Mouse (Mus musculus) heart, embryonic 13.5 days (tissue): ENCODE results near the gene Kcnj1. TPM values are rescaled to one million over a fixed set of nuclear protein-coding genes. Genes with fewer than 3 reads are reported as not detected.
A peak's percentile ranks its signal among the peaks of the same experiment; 100 is the strongest.

ENCODE experiments used
- ATAC-seq: fragments of 200-750 bp; cut with Nextera tagmentation; 2 replicates; pipeline ENCODE4 v1.8.0; 2017; ENCODE audit warnings: moderate TSS enrichment; ENCODE audit not compliant: insufficient number of reproducible peaks, low FRiP score, low TSS enrichment; ENCODE audit errors: extremely low read depth
- H3K27ac ChIP-seq: fragments of 300-500 bp; sonication (generic); replicated peaks from 2 replicates; pipeline ENCODE4 v1.5.1; 2015; ENCODE audit warnings: moderate library complexity, mild to moderate bottlenecking, inconsistent platforms
- H3K27me3 ChIP-seq: fragments of 300-500 bp; sonication (generic); replicated peaks from 2 replicates; pipeline ENCODE4 v1.6.1; 2015; ENCODE audit warnings: mild to moderate bottlenecking, inconsistent platforms
- H3K36me3 ChIP-seq: fragments of 300-500 bp; sonication (generic); 2 replicates; pipeline ENCODE4 v1.6.1; 2015; ENCODE audit warnings: mild to moderate bottlenecking, inconsistent platforms
- H3K4me1 ChIP-seq: fragments of 300-500 bp; sonication (generic); 2 replicates; pipeline ENCODE4 v1.6.1; 2015; ENCODE audit warnings: inconsistent platforms
- H3K4me2 ChIP-seq: fragments of 300-500 bp; sonication (generic); 2 replicates; pipeline ENCODE4 v1.6.1; 2015; ENCODE audit warnings: inconsistent platforms, mild to moderate bottlenecking, moderate library complexity
- H3K4me3 ChIP-seq: fragments of 300-500 bp; sonication (generic); 2 replicates; pipeline ENCODE4 v1.5.1; 2015; ENCODE audit warnings: moderate library complexity, mild to moderate bottlenecking, inconsistent platforms
- H3K9ac ChIP-seq: fragments of 300-500 bp; sonication (generic); 2 replicates; pipeline ENCODE4 v1.6.1; 2015; ENCODE audit warnings: inconsistent platforms, mild to moderate bottlenecking, moderate library complexity
- H3K9me3 ChIP-seq: fragments of 300-500 bp; sonication (generic); 2 replicates; pipeline ENCODE4 v1.6.1; 2016; ENCODE audit warnings: inconsistent platforms
- WGBS: fragments of 180-500 bp; shearing (Covaris S2); methylation state at CpG from one replicate; pipeline ENCODE4 v1.1.7; 2015; ENCODE audit warnings: mixed read lengths; 5-methylcytosine and 5-hydroxymethylcytosine counted together
- polyA plus RNA-seq: library from polyadenylated mRNA; unstranded; fragments of >200 nt; fragmentation: Nextera tagmentation; extraction: Ambion mirVana; gene quantifications from 2 replicates; pipeline ENCODE4 v1.2.1, GENCODE M21; 2015

Gene Kcnj1
- polyA plus RNA-seq, 1 experiment from 2014 or later: not detected

DNA sequence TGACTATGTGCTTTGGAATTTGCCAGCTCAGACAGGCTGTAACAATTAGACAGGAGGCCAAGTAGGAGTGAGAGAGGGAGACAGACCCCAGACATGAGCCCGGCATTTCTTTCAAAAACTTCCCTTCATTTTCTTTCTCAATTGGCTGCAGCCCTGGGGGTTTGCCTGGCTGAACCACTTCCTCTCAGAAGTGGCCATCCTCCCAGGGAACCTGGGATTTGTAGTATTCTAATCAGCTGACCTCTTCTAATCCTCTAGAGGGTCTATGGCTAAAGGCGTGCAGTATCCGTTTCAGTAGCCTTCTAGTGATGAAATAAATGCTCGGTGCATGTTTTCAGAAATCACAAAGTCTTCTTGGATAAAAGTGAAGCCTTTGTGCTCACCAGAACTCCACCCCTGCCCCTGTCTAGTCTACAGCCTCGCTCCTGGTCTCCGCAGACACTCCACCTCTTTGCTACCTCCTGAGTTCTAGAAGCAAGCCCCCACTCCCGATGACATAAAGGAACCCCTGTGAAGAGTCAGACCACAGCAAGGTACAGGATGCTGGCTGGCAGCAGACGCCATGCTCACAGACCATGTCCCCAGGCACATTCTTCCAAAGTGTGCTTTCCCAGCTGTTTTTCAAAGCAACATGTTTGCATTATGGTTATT, 45.3 kb downstream of the Kcnj1 start:
- 48% methylated on average over 8 of the region's 8 CpGs for WGBS
- H3K9ac ChIP-seq: no peak overlapping the region
- H3K4me3 ChIP-seq: no peak overlapping the region
- H3K4me1 ChIP-seq: peaks cover 22% of the 10 kb centered on the region
- ATAC-seq: no peak
- H3K4me2 ChIP-seq: peak overlapping the region; percentile 34
- H3K9me3 ChIP-seq: no peaks in the 10 kb centered on the region
- H3K27me3 ChIP-seq: no peaks in the 10 kb centered on the region
- 0 out of 2 replicates have a peak overlapping the region, but pooled peaks have one; percentile 32 for H3K27ac ChIP-seq
- peaks cover 10% of the 10 kb centered on the region for H3K36me3 ChIP-seq

DNA sequence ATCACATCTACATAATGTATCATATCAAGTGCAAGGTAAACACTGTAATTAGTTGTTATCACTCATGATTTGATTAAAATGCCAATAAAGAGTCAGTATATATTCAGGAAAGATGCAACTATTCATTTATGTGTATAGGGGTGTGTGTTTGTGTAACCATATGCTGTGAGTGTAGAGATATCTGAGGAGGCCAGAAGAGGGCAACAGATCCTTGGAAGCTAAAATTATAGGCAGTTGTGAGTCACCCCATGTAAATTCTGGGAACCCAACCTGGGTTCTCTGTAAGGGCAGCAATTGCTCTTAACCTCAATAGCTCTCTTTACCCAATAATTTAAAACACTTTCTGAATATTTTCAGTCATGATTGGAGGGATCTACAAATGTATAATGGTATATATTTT, 48.4 kb downstream of the Kcnj1 start:
- H3K4me2 ChIP-seq: no peak overlapping the region
- H3K27ac ChIP-seq: no peak overlapping the region
- H3K9ac ChIP-seq: no peak overlapping the region
- peaks cover 9% of the 10 kb centered on the region for H3K4me1 ChIP-seq
- H3K9me3 ChIP-seq: no peaks in the 10 kb centered on the region
- no peak overlapping the region for H3K4me3 ChIP-seq
- no peaks in the 10 kb centered on the region for H3K27me3 ChIP-seq
- no peak for ATAC-seq
- H3K36me3 ChIP-seq: peaks cover 32% of the 10 kb centered on the region

DNA sequence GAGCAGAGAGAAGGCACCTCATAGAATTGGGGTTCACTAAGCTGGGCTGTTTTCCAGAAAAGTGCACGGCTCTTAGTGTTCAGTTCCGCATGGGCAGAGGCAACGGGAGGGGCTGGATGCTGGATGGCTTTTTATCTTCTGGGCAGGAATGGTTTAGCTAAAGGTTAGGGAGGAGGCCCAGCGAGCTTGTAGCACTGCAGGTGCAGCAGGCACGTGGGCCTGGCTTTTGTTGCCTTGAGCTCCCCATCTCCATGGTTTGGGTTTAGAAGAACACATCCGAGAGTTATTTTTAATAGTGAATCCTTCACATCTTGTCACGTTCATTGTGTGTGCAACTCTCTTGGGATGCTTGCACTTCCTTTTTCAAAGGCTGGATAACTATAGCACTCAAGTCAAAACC, 53.0 kb downstream of the Kcnj1 start:
- 76% methylated on average over 7 of the region's 7 CpGs for WGBS
- ATAC-seq: no peak
- Histone ChIP-seq H3K4me3 (no peak overlapping the region), H3K27ac (no peak overlapping the region), H3K27me3 (no peaks in the 10 kb centered on the region), H3K4me1 (no peaks in the 10 kb centered on the region), H3K9ac (no peak overlapping the region), H3K4me2 (no peak overlapping the region), H3K36me3 (peaks cover 60% of the 10 kb centered on the region), H3K9me3 (no peaks in the 10 kb centered on the region)

DNA sequence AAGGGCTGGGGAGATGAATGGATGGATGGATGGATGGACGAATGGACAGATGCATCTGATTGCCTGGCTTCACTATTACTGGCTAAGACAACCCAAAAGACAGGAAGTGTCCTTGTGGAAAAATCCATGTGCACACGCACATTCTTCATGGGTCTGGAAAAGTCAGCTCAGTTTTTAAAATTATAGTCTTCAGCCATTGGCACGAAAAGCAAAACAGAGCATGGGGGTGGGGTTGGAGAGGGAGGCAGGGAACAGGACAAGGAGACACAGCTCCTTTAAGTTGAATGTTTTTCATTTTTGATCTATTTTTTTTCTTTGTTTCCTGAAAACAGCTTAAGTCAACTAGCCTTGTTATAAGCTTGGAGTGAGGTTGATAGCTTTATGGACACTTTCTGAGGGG, 58.8 kb downstream of the Kcnj1 start:
- 74% methylated on average over 3 of the region's 3 CpGs for WGBS
- no peak overlapping the region for H3K27ac ChIP-seq
- no peak for ATAC-seq

DNA sequence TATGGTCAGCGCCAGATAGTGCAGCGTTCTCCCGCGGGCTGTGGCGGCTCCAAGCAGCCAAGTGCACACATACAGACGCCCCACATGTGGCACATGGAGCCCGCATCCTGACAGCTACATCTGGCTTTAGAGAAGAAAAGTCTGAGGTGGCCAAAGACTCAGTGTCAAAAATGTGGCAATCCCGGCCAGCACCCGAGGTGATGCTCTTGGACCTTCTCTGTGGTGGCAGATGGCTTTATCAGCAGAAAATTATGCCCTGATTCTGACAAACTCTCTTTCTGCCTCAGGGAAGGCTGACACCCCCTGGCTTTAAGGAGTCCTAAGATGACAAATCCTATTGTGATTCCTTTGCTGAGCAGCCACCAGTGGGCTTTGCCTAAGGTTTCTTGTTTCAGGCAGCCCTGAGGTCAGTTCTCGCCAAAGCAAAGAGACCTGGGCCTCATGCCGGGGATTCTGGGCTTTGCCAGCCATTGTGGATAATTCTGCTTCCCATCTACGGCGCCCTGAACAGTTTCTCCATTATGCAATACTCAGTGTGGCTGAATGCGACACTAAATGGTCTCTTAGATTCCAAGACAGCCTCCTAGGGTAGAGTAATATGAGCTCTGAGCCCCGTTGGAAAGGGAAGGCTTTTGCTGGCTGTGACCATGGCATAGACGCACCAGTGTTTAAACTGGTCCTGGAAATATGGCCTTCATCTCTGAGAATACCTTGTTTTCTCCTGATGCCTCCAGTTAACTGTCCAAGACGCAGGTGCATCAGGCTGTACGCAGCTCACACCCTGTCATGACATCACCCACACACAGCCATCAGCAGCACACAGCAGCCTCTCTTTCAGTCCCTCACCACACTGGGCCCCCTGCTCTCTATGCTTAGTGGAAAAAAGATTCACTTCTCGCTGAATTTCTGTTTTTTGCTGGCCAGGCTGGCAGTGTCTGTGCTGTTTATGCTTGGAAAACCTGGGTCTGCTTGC, 62.2 kb downstream of the Kcnj1 start:
- Histone ChIP-seq H3K9me3 (no peaks in the 10 kb centered on the region), H3K4me2 (no peak overlapping the region), H3K27ac (0 out of 2 replicates have a peak overlapping the region, but pooled peaks have one; percentile 42), H3K36me3 (peaks cover 11% of the 10 kb centered on the region), H3K27me3 (no peaks in the 10 kb centered on the region), H3K4me3 (no peak overlapping the region), H3K9ac (no peak overlapping the region), H3K4me1 (0 out of 2 replicates have a peak, but pooled peaks cover 4% of the 10 kb centered on the region)
- WGBS: 67% methylated on average over 19 of the region's 19 CpGs
- ATAC-seq: no peak

More for the DNA sequence above, 58.8 kb downstream of the Kcnj1 start:
- no peaks in the 10 kb centered on the region for H3K27me3 ChIP-seq
- peaks cover 35% of the 10 kb centered on the region for H3K36me3 ChIP-seq
- no peaks in the 10 kb centered on the region for H3K9me3 ChIP-seq
- no peak overlapping the region for H3K4me2 ChIP-seq
- H3K4me1 ChIP-seq: 0 out of 2 replicates have a peak, but pooled peaks cover 4% of the 10 kb centered on the region
- H3K9ac ChIP-seq: no peak overlapping the region
- no peak overlapping the region for H3K4me3 ChIP-seq

DNA sequence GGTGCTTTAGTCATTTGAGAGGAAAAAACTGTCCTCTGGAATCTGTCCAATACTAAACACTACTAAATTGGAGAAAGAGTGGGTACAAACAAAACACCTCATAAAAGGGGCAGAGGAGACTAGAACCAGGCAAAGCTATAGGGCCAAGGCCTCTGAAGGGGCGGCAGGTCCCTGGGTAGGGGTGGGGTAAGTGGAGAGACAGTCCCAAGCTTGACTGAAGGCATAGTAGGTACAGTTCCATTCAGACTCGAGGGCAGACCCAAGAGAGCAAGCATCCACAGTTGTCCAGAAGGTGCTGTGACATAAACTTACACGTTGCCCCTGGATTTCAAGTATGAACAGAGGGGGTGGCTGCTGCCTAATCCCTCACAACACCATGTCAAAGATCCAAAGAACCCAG, 70.8 kb downstream of the Kcnj1 start:
- 72% methylated on average over 3 of the region's 3 CpGs for WGBS
- H3K36me3 ChIP-seq: peaks cover 24% of the 10 kb centered on the region

DNA sequence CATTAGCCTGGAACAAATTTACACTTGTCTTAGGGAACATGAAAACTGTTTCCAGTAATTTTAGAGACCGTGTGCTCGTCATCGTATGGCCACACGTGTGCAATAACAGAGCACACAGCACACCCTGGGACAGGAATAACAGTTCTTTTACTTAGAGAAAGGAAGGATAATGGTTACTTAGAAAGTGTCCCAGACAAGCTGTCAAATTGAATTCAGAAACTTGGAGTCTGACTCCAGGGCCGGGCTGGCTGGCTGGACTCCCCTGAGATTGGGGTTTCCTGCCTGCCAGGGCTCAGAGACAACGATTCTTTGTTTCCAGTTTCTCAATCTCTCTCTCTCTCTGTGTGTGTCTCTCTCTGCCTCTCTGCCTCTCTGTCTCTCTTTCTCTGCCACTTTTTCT, 71.5 kb downstream of the Kcnj1 start:
- ATAC-seq: no peak
- H3K4me1 ChIP-seq: peaks cover 12% of the 10 kb centered on the region
- no peaks in the 10 kb centered on the region for H3K27me3 ChIP-seq
- WGBS: 49% methylated on average over 6 of the region's 6 CpGs
- peaks cover 27% of the 10 kb centered on the region for H3K36me3 ChIP-seq
- no peak overlapping the region for H3K4me3 ChIP-seq
- H3K9ac ChIP-seq: no peak overlapping the region
- H3K27ac ChIP-seq: peak overlapping the region; percentile 75
- H3K9me3 ChIP-seq: no peaks in the 10 kb centered on the region
- no peak overlapping the region for H3K4me2 ChIP-seq

More for the DNA sequence above, 70.8 kb downstream of the Kcnj1 start:
- Histone ChIP-seq H3K9me3 (no peaks in the 10 kb centered on the region), H3K9ac (no peak overlapping the region), H3K4me2 (no peak overlapping the region), H3K27ac (peak overlapping the region; percentile 75), H3K27me3 (no peaks in the 10 kb centered on the region), H3K4me1 (peaks cover 12% of the 10 kb centered on the region), H3K4me3 (no peak overlapping the region)
- ATAC-seq: no peak

DNA sequence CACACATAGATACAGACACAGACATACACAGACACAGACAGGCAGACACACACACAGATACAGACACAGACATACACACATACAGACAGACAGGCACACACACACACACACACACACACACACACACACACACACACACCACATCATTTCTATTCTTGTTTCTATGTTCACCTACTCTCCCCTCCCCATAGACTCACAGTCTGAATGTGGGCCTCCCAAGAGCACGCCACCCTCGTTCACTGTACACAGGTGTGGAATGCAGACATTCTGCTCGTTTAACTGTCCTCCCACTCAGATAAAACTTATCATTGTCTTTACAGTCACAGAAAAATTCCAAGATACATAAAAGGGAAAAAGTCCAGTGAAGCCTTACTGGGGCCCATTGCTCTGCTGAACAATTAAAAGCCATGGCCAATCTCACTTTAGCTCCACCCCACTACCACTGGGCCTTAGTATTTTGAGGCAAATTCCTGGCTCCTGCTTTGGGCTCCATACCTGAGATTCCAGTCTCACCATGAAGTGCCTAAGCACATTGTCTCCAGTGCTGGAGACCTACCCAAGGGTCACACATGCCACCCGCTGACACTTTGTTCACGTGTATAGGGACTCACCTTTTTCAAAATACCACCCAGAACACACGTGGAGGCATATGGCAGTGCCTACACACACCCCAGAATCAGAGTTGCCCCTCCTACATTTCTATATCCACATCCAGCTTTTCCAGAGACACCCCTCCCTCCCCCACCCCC, 72.3 kb downstream of the Kcnj1 start:
- no peak overlapping the region for H3K4me2 ChIP-seq
- no peak overlapping the region for H3K4me3 ChIP-seq
- whole genome bisulfite sequencing: 54% methylated on average over 6 of the region's 6 CpGs
- peaks cover 27% of the 10 kb centered on the region for H3K36me3 ChIP-seq
- H3K27me3 ChIP-seq: no peaks in the 10 kb centered on the region
- no peak for ATAC-seq
- peaks cover 12% of the 10 kb centered on the region for H3K4me1 ChIP-seq
- no peaks in the 10 kb centered on the region for H3K9me3 ChIP-seq
- 0 out of 2 replicates have a peak overlapping the region, but pooled peaks have one; percentile 19 for H3K9ac ChIP-seq
- peak overlapping the region; percentile 72 for H3K27ac ChIP-seq

DNA sequence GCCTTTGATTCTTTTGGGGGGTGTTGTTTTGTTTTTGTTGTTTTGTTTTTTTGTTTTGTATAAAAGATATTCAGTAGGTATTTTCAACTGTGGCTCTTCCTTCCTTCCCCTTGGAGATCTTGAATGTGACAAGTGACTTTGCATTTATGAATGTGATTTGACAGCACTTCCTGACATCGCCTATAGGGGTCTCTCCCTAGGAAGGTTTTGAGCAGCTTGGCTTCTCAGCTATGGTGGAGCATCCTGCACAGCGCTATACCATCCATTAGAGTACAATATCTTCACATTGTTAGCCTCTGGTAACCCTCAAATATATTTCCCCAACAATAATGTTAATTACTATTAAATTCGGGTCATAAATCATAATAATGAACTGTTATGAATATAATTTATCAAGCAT, 73.5 kb downstream of the Kcnj1 start:
- no peak for ATAC-seq
- no peaks in the 10 kb centered on the region for H3K9me3 ChIP-seq
- 46% methylated on average over 3 of the region's 3 CpGs for WGBS
- H3K4me1 ChIP-seq: peaks cover 12% of the 10 kb centered on the region
- H3K27ac ChIP-seq: no peak overlapping the region
- no peak overlapping the region for H3K4me3 ChIP-seq
- H3K36me3 ChIP-seq: peaks cover 27% of the 10 kb centered on the region
- no peak overlapping the region for H3K4me2 ChIP-seq
- no peak overlapping the region for H3K9ac ChIP-seq
- no peaks in the 10 kb centered on the region for H3K27me3 ChIP-seq

DNA sequence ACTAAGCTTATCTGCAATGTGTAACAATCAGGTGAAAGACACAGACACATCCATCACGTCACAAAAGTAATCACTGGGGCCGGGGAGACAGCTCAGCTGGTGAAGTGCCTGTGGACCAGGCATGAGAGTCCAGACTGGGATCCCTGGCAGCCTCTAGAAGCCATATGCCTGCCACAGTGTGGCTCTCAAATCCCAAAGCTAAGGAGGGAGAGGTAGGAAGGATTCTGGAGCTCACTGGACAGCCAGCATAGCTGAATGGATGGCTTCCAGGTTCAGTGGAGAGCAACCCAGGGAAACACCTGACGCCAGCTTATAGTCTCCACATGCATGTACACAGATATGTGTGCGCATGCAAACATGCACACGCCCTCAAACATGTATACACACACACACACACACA, 76.5 kb downstream of the Kcnj1 start:
- no peaks in the 10 kb centered on the region for H3K9me3 ChIP-seq
- peaks cover 27% of the 10 kb centered on the region for H3K36me3 ChIP-seq
- H3K9ac ChIP-seq: no peak overlapping the region
- H3K4me3 ChIP-seq: no peak overlapping the region
- H3K4me1 ChIP-seq: peaks cover 8% of the 10 kb centered on the region
- 70% methylated on average over 5 of the region's 5 CpGs for WGBS
- no peak for ATAC-seq
- no peak overlapping the region for H3K27ac ChIP-seq
- no peak overlapping the region for H3K4me2 ChIP-seq
- no peaks in the 10 kb centered on the region for H3K27me3 ChIP-seq
